Mouse (Mus musculus) liver, postnatal 0 days (tissue): ENCODE measurements around the gene Frmd4b. TPM values are rescaled to one million over a fixed set of nuclear protein-coding genes. Genes with fewer than 3 reads are reported as not detected.

Source experiments
- ATAC-seq: fragments of 200-750 bp; cut with Nextera tagmentation; 2 replicates; pipeline ENCODE4 v1.8.0; 2017; ENCODE audit warnings: mild to moderate bottlenecking, moderate library complexity
- DNase-seq: peaks from one replicate; pipeline ENCODE4 v3.0.0-alpha.2; 2016
- H3K27ac ChIP-seq: fragments of 300-500 bp; sonication (generic); 2 replicates; pipeline ENCODE4 v1.5.1; 2014; ENCODE audit warnings: antibody characterized with exemption, moderate library complexity, mild to moderate bottlenecking, low read depth
- H3K27me3 ChIP-seq: fragments of 300-500 bp; sonication (generic); 2 replicates; pipeline ENCODE4 v1.6.1; 2014; ENCODE audit warnings: low read length, control low read depth, mixed read lengths; ENCODE audit not compliant: insufficient read depth
- H3K36me3 ChIP-seq: fragments of 300-500 bp; sonication (generic); replicated peaks from 2 replicates; pipeline ENCODE4 v1.6.1; 2014; ENCODE audit warnings: mild to moderate bottlenecking, control low read depth, low read length, moderate library complexity, mixed read lengths; ENCODE audit not compliant: insufficient read depth
- H3K4me1 ChIP-seq: fragments of 300-500 bp; sonication (generic); 2 replicates; pipeline ENCODE4 v1.6.1; 2014; ENCODE audit warnings: antibody characterized with exemption, mild to moderate bottlenecking, control low read depth; ENCODE audit not compliant: insufficient read depth
- H3K4me2 ChIP-seq: fragments of 300-500 bp; sonication (generic); 2 replicates; pipeline ENCODE4 v1.6.1; 2014; ENCODE audit warnings: low read depth, mild to moderate bottlenecking, low read length, moderate library complexity, mixed read lengths
- H3K4me3 ChIP-seq: fragments of 300-500 bp; sonication (generic); 2 replicates; pipeline ENCODE4 v1.5.1; 2014; ENCODE audit warnings: low read depth, low read length
- H3K9ac ChIP-seq: fragments of 300-500 bp; sonication (generic); replicated peaks from 2 replicates; pipeline ENCODE4 v1.6.1; 2014; ENCODE audit warnings: mild to moderate bottlenecking, moderate library complexity
- H3K9me3 ChIP-seq: fragments of 300-500 bp; sonication (generic); 2 replicates; pipeline ENCODE4 v1.6.1; 2016; ENCODE audit warnings: mild to moderate bottlenecking, control low read depth, low read length, mixed read lengths
- CTCF ChIP-seq: sonication (generic); IDR thresholded peaks from 2 replicates; pipeline ENCODE4 v1.5.1; 2016; ENCODE audit warnings: antibody characterized with exemption, low read depth
- EP300 ChIP-seq: IDR thresholded peaks from 2 replicates; pipeline ENCODE4 v1.6.1; 2016; ENCODE audit warnings: antibody characterized with exemption, low read depth, mild to moderate bottlenecking
- WGBS: fragments of 180-500 bp; shearing (Covaris S2); extraction: QIAGEN DNeasy Blood & Tissue Kit; methylation state at CpG from one replicate; pipeline ENCODE4 v1.1.7; 2014; ENCODE audit not compliant: insufficient replicate concordance; 5-methylcytosine and 5-hydroxymethylcytosine counted together
- polyA plus RNA-seq: library from polyadenylated mRNA; unstranded; fragments of >200 nt; fragmentation: Nextera tagmentation; extraction: Ambion mirVana; gene quantifications from 2 replicates; pipeline ENCODE4 v1.2.1, GENCODE M21; 2015

Gene Frmd4b
- polyA plus RNA-seq, 1 experiment from 2014 or later, result 8.3 TPM

DNA sequence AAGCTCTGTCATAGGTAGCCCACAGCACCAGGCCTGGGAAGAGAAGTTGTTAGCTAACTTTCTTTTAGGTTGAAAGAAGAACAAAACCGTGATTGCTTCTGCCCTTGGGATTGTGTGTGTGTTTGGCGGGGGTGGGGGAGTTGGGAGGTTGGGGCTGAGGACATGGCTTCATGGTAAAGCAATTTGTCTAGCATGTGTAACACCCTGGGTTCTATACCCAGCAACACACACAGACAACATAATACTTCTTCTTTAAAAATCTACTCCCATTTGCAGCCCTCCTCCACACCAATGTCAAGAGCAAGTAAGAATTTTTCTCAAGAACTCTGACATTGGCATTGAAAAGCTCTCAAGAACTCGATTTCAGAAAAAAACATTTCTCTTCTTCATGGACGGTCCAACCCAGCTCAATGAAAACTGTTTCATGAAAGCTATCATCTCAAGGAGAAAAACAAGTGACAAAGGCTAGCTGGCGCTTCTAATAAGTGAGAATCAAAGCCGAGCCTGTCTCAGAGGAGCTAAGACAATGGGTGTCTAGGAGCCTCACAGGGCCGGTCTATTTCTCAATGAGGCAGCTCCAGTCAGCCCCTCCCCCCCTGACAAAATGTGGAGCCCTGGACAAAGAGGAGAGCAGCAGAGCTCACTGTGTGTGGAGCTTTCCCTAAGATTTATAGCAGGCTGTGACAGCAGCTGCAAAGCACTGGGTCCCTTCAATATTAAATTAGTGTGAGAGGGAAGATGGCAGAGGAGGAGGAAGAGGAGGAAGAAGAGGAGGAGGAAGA is 40.6 kb downstream of the Frmd4b start:
- Histone ChIP-seq H3K27ac (no peak overlapping the region), H3K9ac (no peak overlapping the region), H3K4me2 (no peak overlapping the region), H3K27me3 (no peaks in the 10 kb centered on the region), H3K9me3 (no peaks in the 10 kb centered on the region), H3K4me3 (no peak overlapping the region), H3K36me3 (no peaks in the 10 kb centered on the region), H3K4me1 (no peaks in the 10 kb centered on the region)
- no peak for ATAC-seq
- TF ChIP-seq EP300 (no peak), CTCF (no peak)
- DNase-seq, result no peak
- 49% methylated on average over 7 of the region's 7 CpGs for WGBS

DNA sequence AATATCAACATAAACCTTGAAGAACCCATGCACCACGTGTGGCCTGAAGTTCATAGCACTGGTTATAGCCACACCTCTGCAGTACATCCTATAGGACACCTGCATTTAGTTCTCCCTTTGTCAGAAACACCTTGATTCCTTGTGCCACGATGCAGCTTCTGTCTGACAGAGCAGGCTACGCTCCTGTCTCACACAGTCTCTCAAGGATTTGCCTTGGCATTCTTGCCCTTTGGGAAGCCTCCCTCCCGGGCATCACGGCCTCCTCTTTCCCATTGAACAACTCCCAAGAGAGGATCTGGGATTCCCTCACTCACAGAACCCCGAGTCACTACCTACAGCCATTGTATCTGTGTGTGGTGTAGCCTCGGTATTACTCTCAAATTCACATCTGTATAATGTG is 41.2 kb downstream of the Frmd4b start:
- H3K27ac ChIP-seq, result no peak overlapping the region
- ATAC-seq (no peak), DNase-seq (no peak)
- TF ChIP-seq EP300 (no peak), CTCF (no peak)
- H3K9ac ChIP-seq, result no peak overlapping the region
- no peak overlapping the region for H3K4me2 ChIP-seq
- H3K4me3 ChIP-seq, result no peak overlapping the region
- H3K9me3 ChIP-seq, result no peaks in the 10 kb centered on the region
- H3K4me1 ChIP-seq, result no peaks in the 10 kb centered on the region
- 63% methylated on average over 7 of the region's 7 CpGs for WGBS
- no peaks in the 10 kb centered on the region for H3K27me3 ChIP-seq
- no peaks in the 10 kb centered on the region for H3K36me3 ChIP-seq

DNA sequence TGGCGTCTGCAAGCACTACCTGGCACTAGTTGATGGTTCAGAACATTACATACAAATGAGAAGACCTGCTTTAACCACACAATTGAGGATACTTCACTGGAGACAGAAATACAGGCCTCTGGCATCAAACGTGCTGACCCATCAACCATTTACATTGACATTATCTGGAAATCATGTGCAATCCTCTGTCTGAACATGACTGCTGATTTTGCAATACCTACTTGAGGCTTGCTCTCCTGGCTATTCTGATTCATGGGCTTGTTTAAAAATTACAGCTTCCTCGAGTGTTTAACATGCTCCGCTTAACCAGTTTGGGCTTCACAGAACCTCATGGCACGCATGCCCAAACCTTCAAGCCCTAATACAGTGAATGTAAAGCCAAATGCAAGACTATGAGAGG is 42.4 kb downstream of the Frmd4b start:
- H3K4me2 ChIP-seq, result no peak overlapping the region
- no peaks in the 10 kb centered on the region for H3K27me3 ChIP-seq
- H3K9ac ChIP-seq, result no peak overlapping the region
- 68% methylated on average over 5 of the region's 5 CpGs for WGBS
- no peak for TF ChIP-seq EP300
- TF ChIP-seq CTCF, result no peak
- no peak overlapping the region for H3K27ac ChIP-seq
- H3K4me3 ChIP-seq, result no peak overlapping the region
- DNase-seq, result no peak
- H3K4me1 ChIP-seq, result no peaks in the 10 kb centered on the region
- no peaks in the 10 kb centered on the region for H3K36me3 ChIP-seq
- H3K9me3 ChIP-seq, result no peaks in the 10 kb centered on the region
- no peak for ATAC-seq

DNA sequence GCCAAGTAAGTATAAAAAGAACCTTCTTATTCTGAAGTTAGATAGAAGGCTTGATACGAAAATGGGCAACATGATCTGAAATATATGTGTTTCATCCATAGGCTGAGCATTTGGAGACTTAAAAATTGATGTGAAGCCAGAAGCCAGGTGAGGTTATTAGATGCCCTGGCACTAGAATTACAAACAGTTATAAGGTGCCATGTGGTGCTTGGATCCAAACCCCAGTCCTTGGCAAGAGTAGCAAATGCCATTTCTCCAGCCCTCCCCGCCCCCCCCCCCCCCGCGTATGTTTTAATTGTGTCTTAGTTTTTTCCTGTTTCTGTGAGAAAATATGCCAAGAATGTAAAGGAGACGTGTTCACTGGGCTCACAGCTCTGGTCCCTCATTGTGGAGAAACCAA is 45.1 kb downstream of the Frmd4b start:
- H3K27ac ChIP-seq, result no peak overlapping the region
- ATAC-seq (no peak), DNase-seq (no peak)
- no peak overlapping the region for H3K9ac ChIP-seq
- no peak overlapping the region for H3K4me3 ChIP-seq
- H3K27me3 ChIP-seq, result no peaks in the 10 kb centered on the region
- no peaks in the 10 kb centered on the region for H3K4me1 ChIP-seq
- no peak for TF ChIP-seq EP300
- no peak for TF ChIP-seq CTCF
- no peaks in the 10 kb centered on the region for H3K9me3 ChIP-seq
- no peak overlapping the region for H3K4me2 ChIP-seq
- no peaks in the 10 kb centered on the region for H3K36me3 ChIP-seq
- WGBS, result 76% methylated on average over 5 of the region's 5 CpGs

DNA sequence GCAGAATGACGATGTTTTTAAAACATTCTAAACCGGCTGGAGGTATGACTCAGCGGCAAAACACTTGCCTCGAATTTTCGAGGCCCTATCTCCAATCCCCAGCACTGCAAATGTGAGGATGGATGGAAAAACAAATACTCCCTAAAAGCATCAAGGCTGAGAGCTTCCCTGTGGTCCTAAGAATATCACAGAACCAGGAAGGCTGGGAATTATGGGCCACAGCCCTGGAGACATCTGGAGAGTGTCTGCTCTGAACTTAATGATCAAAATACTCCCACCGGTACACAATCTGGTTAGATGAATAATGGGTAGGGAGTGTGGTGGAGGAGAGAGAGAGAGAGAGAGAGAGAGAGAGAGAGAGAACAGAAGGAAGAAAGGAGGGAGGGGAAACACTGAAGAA is 48.8 kb downstream of the Frmd4b start:
- no peak for DNase-seq
- no peak for TF ChIP-seq EP300
- no peak for TF ChIP-seq CTCF
- 28% methylated on average over 6 of the region's 6 CpGs for WGBS
- H3K27me3 ChIP-seq, result no peaks in the 10 kb centered on the region
- H3K9me3 ChIP-seq, result no peaks in the 10 kb centered on the region
- no peak overlapping the region for H3K9ac ChIP-seq
- no peaks in the 10 kb centered on the region for H3K4me1 ChIP-seq
- no peak for ATAC-seq
- H3K27ac ChIP-seq, result no peak overlapping the region
- no peak overlapping the region for H3K4me2 ChIP-seq
- H3K36me3 ChIP-seq, result no peaks in the 10 kb centered on the region
- no peak overlapping the region for H3K4me3 ChIP-seq

GRCm38 (mm10) chr6:97566746-97567145 is 50.6 kb downstream of the Frmd4b start:
- Histone ChIP-seq H3K4me1 (no peaks in the 10 kb centered on the region), H3K27ac (no peak overlapping the region), H3K27me3 (no peaks in the 10 kb centered on the region), H3K36me3 (no peaks in the 10 kb centered on the region), H3K4me3 (no peak overlapping the region), H3K9ac (no peak overlapping the region), H3K9me3 (no peaks in the 10 kb centered on the region), H3K4me2 (no peak overlapping the region)
- WGBS, result 72% methylated on average over 4 of the region's 4 CpGs
- TF ChIP-seq CTCF (no peak), EP300 (no peak)
- no peak for DNase-seq
- no peak for ATAC-seq

DNA sequence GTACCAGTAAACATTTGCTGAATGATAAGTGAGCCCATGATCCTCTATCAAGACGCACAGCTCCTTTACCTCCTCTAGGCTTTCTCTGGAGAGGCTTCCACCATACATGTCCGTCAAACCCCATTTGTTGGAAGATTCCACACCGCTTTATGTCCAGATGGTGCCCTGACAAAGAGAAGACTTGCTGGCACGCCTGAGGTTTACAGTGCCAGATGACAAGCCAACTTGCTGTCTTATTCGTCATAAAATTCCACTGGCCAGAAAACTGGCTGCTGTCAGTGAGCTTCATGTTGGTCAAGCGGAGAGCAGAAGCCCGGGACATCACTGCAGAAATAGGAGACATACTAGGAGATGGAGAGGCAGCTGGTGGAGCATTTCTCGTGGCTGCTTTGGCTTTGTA is 60.2 kb downstream of the Frmd4b start:
- ATAC-seq (no peak), DNase-seq (no peak)
- Histone ChIP-seq H3K9me3 (no peaks in the 10 kb centered on the region), H3K4me3 (no peak overlapping the region), H3K9ac (no peak overlapping the region), H3K36me3 (no peaks in the 10 kb centered on the region), H3K4me2 (no peak overlapping the region), H3K4me1 (no peaks in the 10 kb centered on the region), H3K27ac (no peak overlapping the region), H3K27me3 (no peaks in the 10 kb centered on the region)
- WGBS, result 74% methylated on average over 8 of the region's 8 CpGs
- TF ChIP-seq EP300 (no peak), CTCF (no peak)
